ENCODE assay signal across 20 mouse cellular contexts in genomic region chr15:11539485-11539884, GRCm38 (mm10).
DNase-seq lines count a peak whose midpoint lies in the region; ATAC-seq and TF ChIP-seq lines count a peak whose summit lies in the region.
"Had no signal": no experiment of that assay in that cellular context is flagged by ENCODE, and none has a peak within 500 bp of the region (broad histone marks: within the 10 kb centered on the region; RNA-seq: fewer than 3 reads in every experiment).

No protein-coding gene starts in this region.

- no peak overlapping the region for H3K4me3 ChIP-seq in hindbrain, embryonic 14.5 days (replicated peaks; ENCODE audit: low read length)
- no peak overlapping the region for H3K4me3 ChIP-seq in hindbrain, embryonic 13.5 days
- H3K4me3 ChIP-seq in liver, embryonic 11.5 days (ENCODE audit: low read depth, low read length), result no peak overlapping the region
- H3K4me3 ChIP-seq: embryonic facial prominence, embryonic 13.5 days; heart, embryonic 13.5 days; stomach, embryonic 15.5 days had no signal

- no peak for DNase-seq in hindbrain, embryonic 14.5 days (ENCODE audit: low spot score)
- peak; percentile 7 for DNase-seq in brain, embryonic 14.5 days (ENCODE audit: low read depth)
- peak; percentile 61 to 73 for DNase-seq in kidney, adult 8-10 months
- DNase-seq in kidney, postnatal 25 days, result peak; percentile 78 to 79
- DNase-seq in testis, postnatal 14 days (ENCODE audit: low spot score), result no peak
- DNase-seq in right cerebral cortex, adult 18-20 months, result no peak
- DNase-seq in liver, embryonic 11.5 days (ENCODE audit: low spot score), result no peak
- DNase-seq: cerebellum, adult 8-10 months; heart, adult 11 months; heart, postnatal 36 days; layer of hippocampus, postnatal 36 days; left cerebral cortex, postnatal 4 days; spleen, adult 18-20 months had no signal

- no peak overlapping the region for H3K27ac ChIP-seq in hindbrain, embryonic 14.5 days
- no peak overlapping the region for H3K27ac ChIP-seq in hindbrain, embryonic 13.5 days
- H3K27ac ChIP-seq in liver, embryonic 11.5 days (ENCODE audit: low read depth, low read length), result no peak overlapping the region
- H3K27ac ChIP-seq: embryonic facial prominence, embryonic 13.5 days; heart, embryonic 13.5 days; hindbrain, postnatal 0 days; stomach, embryonic 15.5 days had no signal

- no peak for TF ChIP-seq CTCF in brain, embryonic 14.5 days (IDR thresholded peaks at IDR 0.05; ENCODE audit: borderline replicate concordance, extremely low read depth, insufficient read depth, insufficient read length)

- no peaks in the 10 kb centered on the region for H3K36me3 ChIP-seq in hindbrain, embryonic 14.5 days (replicated peaks; ENCODE audit: control insufficient read depth, insufficient read depth)
- H3K36me3 ChIP-seq in hindbrain, embryonic 13.5 days, result no peaks in the 10 kb centered on the region
- H3K36me3 ChIP-seq in liver, embryonic 11.5 days (ENCODE audit: control insufficient read depth, insufficient read depth, low read length), result no peaks in the 10 kb centered on the region
- H3K36me3 ChIP-seq: embryonic facial prominence, embryonic 13.5 days; heart, embryonic 13.5 days; stomach, embryonic 15.5 days had no signal

- no peaks in the 10 kb centered on the region for H3K27me3 ChIP-seq in hindbrain, embryonic 14.5 days (ENCODE audit: control insufficient read depth, insufficient read depth, low read length)
- H3K27me3 ChIP-seq in hindbrain, embryonic 13.5 days, result no peaks in the 10 kb centered on the region
- H3K27me3 ChIP-seq in liver, embryonic 11.5 days (replicated peaks; ENCODE audit: control insufficient read depth, insufficient read depth, low read length), result no peaks in the 10 kb centered on the region
- H3K27me3 ChIP-seq: embryonic facial prominence, embryonic 13.5 days; heart, embryonic 13.5 days; stomach, embryonic 15.5 days had no signal

- 64% methylated on average over 3 of the region's 3 CpGs for WGBS in hindbrain, embryonic 14.5 days
- WGBS in hindbrain, embryonic 13.5 days, result 69% methylated on average over 3 of the region's 3 CpGs
- WGBS in liver, embryonic 11.5 days, result 66% methylated on average over 3 of the region's 3 CpGs

- 0 out of 2 replicates have a peak, but pooled peaks have one; percentile 31 for ATAC-seq in hindbrain, embryonic 14.5 days (ENCODE audit: low FRiP score)
- ATAC-seq in hindbrain, embryonic 13.5 days (ENCODE audit: low FRiP score), result no peak
- no peak for ATAC-seq in liver, embryonic 11.5 days (replicated peaks; ENCODE audit: low FRiP score)
- ATAC-seq: forebrain, embryonic 16.5 days; hindbrain, postnatal 0 days had no signal

- H3K9me3 ChIP-seq in hindbrain, embryonic 14.5 days (ENCODE audit: control insufficient read depth, low read length), result no peaks in the 10 kb centered on the region
- no peaks in the 10 kb centered on the region for H3K9me3 ChIP-seq in hindbrain, embryonic 13.5 days
- H3K9me3 ChIP-seq in liver, embryonic 11.5 days (ENCODE audit: control insufficient read depth, low read length), result no peaks in the 10 kb centered on the region
- H3K9me3 ChIP-seq: embryonic facial prominence, embryonic 13.5 days; heart, embryonic 13.5 days; stomach, embryonic 15.5 days had no signal

- H3K4me1 ChIP-seq in hindbrain, embryonic 14.5 days (replicated peaks; ENCODE audit: control insufficient read depth, insufficient read depth, low read length), result no peaks in the 10 kb centered on the region
- H3K4me1 ChIP-seq in hindbrain, embryonic 13.5 days (replicated peaks), result no peaks in the 10 kb centered on the region
- no peaks in the 10 kb centered on the region for H3K4me1 ChIP-seq in liver, embryonic 11.5 days (replicated peaks; ENCODE audit: control insufficient read depth, insufficient read depth, low read length)
- H3K4me1 ChIP-seq: embryonic facial prominence, embryonic 13.5 days; heart, embryonic 13.5 days; stomach, embryonic 15.5 days had no signal

- no peak overlapping the region for H3K9ac ChIP-seq in hindbrain, embryonic 14.5 days
- H3K9ac ChIP-seq in hindbrain, embryonic 13.5 days, result no peak overlapping the region
- H3K9ac ChIP-seq in liver, embryonic 11.5 days (ENCODE audit: low read depth, low read length), result no peak overlapping the region
- H3K9ac ChIP-seq: embryonic facial prominence, embryonic 13.5 days; heart, embryonic 13.5 days; stomach, embryonic 15.5 days had no signal

- no peak for TF ChIP-seq POLR2A in brain, embryonic 14.5 days (IDR thresholded peaks at IDR 0.05; ENCODE audit: borderline replicate concordance, extremely low read depth, insufficient read depth, insufficient read length, poor library complexity, severe bottlenecking)

- H3K4me2 ChIP-seq in hindbrain, embryonic 14.5 days (replicated peaks), result no peak overlapping the region
- H3K4me2 ChIP-seq in hindbrain, embryonic 13.5 days, result no peak overlapping the region
- H3K4me2 ChIP-seq in liver, embryonic 11.5 days, result no peak overlapping the region
- H3K4me2 ChIP-seq: embryonic facial prominence, embryonic 13.5 days; heart, embryonic 13.5 days; midbrain, embryonic 11.5 days; stomach, embryonic 15.5 days had no signal

Comparison
In these comparisons a context has a peak if more than half of its experiments do, and no peak if none do; other contexts are left out.
1. DNase-seq: peak in brain, embryonic 14.5 days (single experiment), kidney, adult 8-10 months (2 of 2) and kidney, postnatal 25 days (2 of 2); none in hindbrain, embryonic 14.5 days (single experiment), testis, postnatal 14 days (single experiment), right cerebral cortex, adult 18-20 months (single experiment) and liver, embryonic 11.5 days (single experiment).